Mouse (Mus musculus) heart, postnatal 0 days (tissue): ENCODE data around the gene Immp2l. TPM values are rescaled to one million over a fixed set of nuclear protein-coding genes. Genes with fewer than 3 reads are reported as not detected.

Source experiments
- ATAC-seq: fragments of 200-750 bp; cut with Nextera tagmentation; 2 replicates; pipeline ENCODE4 v1.8.0; 2017; ENCODE audit warnings: low read depth, moderate number of reproducible peaks, moderate library complexity; ENCODE audit not compliant: insufficient read depth
- DNase-seq: peaks from one replicate; pipeline ENCODE4 v3.0.0-alpha.2; 2016; ENCODE audit warnings: low spot score
- H3K27ac ChIP-seq: fragments of 300-500 bp; sonication (generic); 2 replicates; pipeline ENCODE4 v1.5.1; 2014; ENCODE audit warnings: low read depth, mild to moderate bottlenecking
- H3K27me3 ChIP-seq: fragments of 300-500 bp; sonication (generic); 2 replicates; pipeline ENCODE4 v1.6.1; 2014; ENCODE audit warnings: low read length, mixed read lengths; ENCODE audit not compliant: control insufficient read depth, insufficient read depth
- H3K36me3 ChIP-seq: fragments of 300-500 bp; sonication (generic); replicated peaks from 2 replicates; pipeline ENCODE4 v1.6.1; 2014; ENCODE audit warnings: low read length, mixed read lengths; ENCODE audit not compliant: control insufficient read depth, insufficient read depth
- H3K4me1 ChIP-seq: fragments of 300-500 bp; sonication (generic); 2 replicates; pipeline ENCODE4 v1.6.1; 2014; ENCODE audit warnings: antibody characterized with exemption; ENCODE audit not compliant: control insufficient read depth, insufficient read depth
- H3K4me2 ChIP-seq: fragments of 300-500 bp; sonication (generic); 2 replicates; pipeline ENCODE4 v1.6.1; 2014; ENCODE audit warnings: low read depth, mild to moderate bottlenecking, low read length, moderate library complexity
- H3K4me3 ChIP-seq: fragments of 300-500 bp; sonication (generic); 2 replicates; pipeline ENCODE4 v1.5.1; 2014; ENCODE audit warnings: low read depth, low read length
- H3K9ac ChIP-seq: fragments of 300-500 bp; sonication (generic); replicated peaks from 2 replicates; pipeline ENCODE4 v1.6.1; 2014; ENCODE audit warnings: low read depth, low read length, mixed read lengths
- H3K9me3 ChIP-seq: fragments of 300-500 bp; sonication (generic); replicated peaks from 2 replicates; pipeline ENCODE4 v1.6.1; 2016; ENCODE audit warnings: low read length; ENCODE audit not compliant: control insufficient read depth
- CTCF ChIP-seq: IDR thresholded peaks from 2 replicates; pipeline ENCODE4 v1.5.1; 2016; ENCODE audit warnings: antibody characterized with exemption, control low read depth, low read depth
- EP300 ChIP-seq: IDR thresholded peaks from 2 replicates; pipeline ENCODE4 v1.6.1; 2016; ENCODE audit warnings: antibody characterized with exemption, low read depth
- WGBS: fragments of 180-500 bp; shearing (Covaris S2); extraction: QIAGEN DNeasy Blood & Tissue Kit; methylation state at CpG from one replicate; pipeline ENCODE4 v1.1.7; 2014; 5-methylcytosine and 5-hydroxymethylcytosine counted together
- polyA plus RNA-seq: library from polyadenylated mRNA; unstranded; fragments of >200 nt; fragmentation: Nextera tagmentation; extraction: Ambion mirVana; gene quantifications from 2 replicates; pipeline ENCODE4 v1.2.1, GENCODE M21; 2015
- total RNA-seq: library from RNA; depleted of rRNA; stranded (reverse); fragments of >200 nt; gene quantifications from 2 replicates; pipeline ENCODE4 v1.2.3, GENCODE M21; 2014; ENCODE audit warnings: low replicate concordance

Immp2l gene
- total and polyA plus RNA-seq, 2 experiments from 2014 or later, result 3.6 to 10.8 TPM

DNA sequence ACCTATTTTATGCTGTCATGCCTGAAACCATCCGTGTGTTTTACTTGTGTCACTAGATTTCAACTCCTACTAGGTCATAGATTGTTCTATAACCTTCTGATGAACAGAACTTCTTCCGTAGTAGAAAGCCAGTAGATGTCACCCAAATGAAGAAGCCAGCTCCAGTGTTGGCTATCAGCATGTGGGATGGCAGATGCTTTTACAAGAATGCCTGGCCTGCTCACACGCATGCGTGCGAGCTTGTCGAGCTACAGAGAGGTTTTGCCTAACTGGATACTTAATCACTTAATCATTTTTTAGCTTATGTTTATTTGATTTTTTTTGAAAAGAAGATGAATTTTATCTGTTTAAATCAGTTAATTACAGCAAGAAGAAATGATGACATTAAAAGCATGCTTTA is 805.6 kb downstream of the Immp2l start:
- H3K27ac ChIP-seq, result no peak overlapping the region
- TF ChIP-seq CTCF (no peak), EP300 (no peak)
- H3K4me3 ChIP-seq, result no peak overlapping the region
- no peak for ATAC-seq
- no peaks in the 10 kb centered on the region for H3K36me3 ChIP-seq
- no peaks in the 10 kb centered on the region for H3K27me3 ChIP-seq
- no peak for DNase-seq
- no peak overlapping the region for H3K9ac ChIP-seq
- H3K9me3 ChIP-seq, result no peaks in the 10 kb centered on the region
- 85% methylated on average over 6 of the region's 6 CpGs for WGBS
- no peaks in the 10 kb centered on the region for H3K4me1 ChIP-seq
- H3K4me2 ChIP-seq, result no peak overlapping the region

DNA sequence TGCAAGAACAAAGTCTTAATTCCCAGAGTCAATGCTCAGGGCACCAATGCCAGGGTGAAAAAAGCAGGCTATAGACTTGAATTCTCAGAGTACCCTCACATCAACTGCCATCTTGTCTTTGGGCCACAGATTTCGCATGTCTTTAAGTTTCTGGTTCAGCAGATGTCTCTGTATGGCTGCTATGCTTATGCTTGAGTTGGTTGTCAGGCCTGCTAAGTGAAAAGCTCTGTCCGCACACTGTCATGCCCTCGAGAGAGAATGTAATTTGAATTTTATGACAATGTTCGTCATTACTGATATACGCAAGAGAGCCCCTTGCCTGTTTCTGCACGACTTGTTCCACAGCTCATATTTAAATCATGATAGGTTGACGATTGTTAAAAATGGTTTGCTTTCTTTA is 807.8 kb downstream of the Immp2l start:
- H3K9me3 ChIP-seq, result no peaks in the 10 kb centered on the region
- DNase-seq (no peak), ATAC-seq (no peak)
- WGBS, result 84% methylated on average over 7 of the region's 7 CpGs
- no peak overlapping the region for H3K4me3 ChIP-seq
- H3K27me3 ChIP-seq, result no peaks in the 10 kb centered on the region
- no peaks in the 10 kb centered on the region for H3K4me1 ChIP-seq
- no peak overlapping the region for H3K9ac ChIP-seq
- H3K36me3 ChIP-seq, result no peaks in the 10 kb centered on the region
- no peak overlapping the region for H3K27ac ChIP-seq
- no peak overlapping the region for H3K4me2 ChIP-seq
- no peak for TF ChIP-seq EP300
- TF ChIP-seq CTCF, result no peak

DNA sequence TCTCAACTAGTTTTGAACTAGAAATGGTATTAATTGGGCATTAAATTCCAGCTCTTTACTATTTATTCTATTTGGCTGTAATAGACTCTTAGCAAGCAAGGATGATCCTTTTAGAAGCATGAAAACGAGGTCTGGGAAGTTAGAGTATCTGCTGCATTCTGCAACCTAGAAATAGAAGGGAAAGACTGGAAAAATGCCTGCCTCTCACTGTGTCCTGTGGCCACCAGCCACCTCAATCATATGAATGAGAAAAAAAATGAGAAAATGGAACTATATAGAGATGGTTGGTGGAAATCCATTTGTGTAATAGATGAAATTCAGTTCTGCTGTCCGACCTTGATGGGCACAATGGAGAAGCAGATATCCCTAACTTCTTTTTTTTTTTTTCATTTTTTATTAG is 810.8 kb downstream of the Immp2l start:
- DNase-seq (no peak), ATAC-seq (no peak)
- Histone ChIP-seq H3K4me2 (no peak overlapping the region), H3K4me1 (no peaks in the 10 kb centered on the region), H3K36me3 (no peaks in the 10 kb centered on the region), H3K27me3 (no peaks in the 10 kb centered on the region), H3K9me3 (no peaks in the 10 kb centered on the region), H3K27ac (no peak overlapping the region), H3K9ac (no peak overlapping the region), H3K4me3 (no peak overlapping the region)
- TF ChIP-seq CTCF, result no peak
- TF ChIP-seq EP300, result no peak
- 79% methylated on average over 2 of the region's 2 CpGs for WGBS

DNA sequence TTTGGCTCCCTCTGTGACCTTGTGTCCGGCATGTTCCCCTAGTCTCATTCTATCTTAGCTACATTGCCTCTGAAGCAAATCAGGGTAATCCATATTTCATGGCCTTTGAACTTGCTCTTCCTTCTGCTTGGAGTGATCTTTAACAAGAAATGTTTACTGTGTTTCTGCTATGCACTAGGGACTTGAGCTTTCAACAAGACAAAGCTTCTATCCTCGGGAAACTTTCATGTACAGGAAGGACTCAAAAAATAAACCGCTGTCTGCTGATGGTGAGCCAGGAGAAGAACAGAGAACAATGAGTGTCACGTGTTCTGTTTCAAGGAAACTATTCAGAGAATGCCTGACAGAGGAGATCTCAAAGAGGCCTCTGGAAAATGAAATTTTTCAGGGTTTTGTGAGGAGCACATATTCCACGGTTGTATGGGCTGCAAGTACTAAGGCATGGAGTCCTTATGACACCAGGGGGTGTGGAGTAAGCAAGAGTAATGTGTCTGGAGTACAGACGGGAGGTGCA is 814.5 kb downstream of the Immp2l start:
- H3K4me2 ChIP-seq, result no peak overlapping the region
- peak; percentile 39; the same call in 1 of the 2 replicates for ATAC-seq
- H3K9me3 ChIP-seq, result no peaks in the 10 kb centered on the region
- H3K36me3 ChIP-seq, result no peaks in the 10 kb centered on the region
- WGBS, result 32% methylated on average over 6 of the region's 6 CpGs
- no peak overlapping the region for H3K27ac ChIP-seq
- peak; percentile 34 for DNase-seq
- no peak overlapping the region for H3K4me3 ChIP-seq
- TF ChIP-seq CTCF (no peak), EP300 (no peak)
- H3K9ac ChIP-seq, result no peak overlapping the region
- no peaks in the 10 kb centered on the region for H3K27me3 ChIP-seq
- H3K4me1 ChIP-seq, result no peaks in the 10 kb centered on the region

DNA sequence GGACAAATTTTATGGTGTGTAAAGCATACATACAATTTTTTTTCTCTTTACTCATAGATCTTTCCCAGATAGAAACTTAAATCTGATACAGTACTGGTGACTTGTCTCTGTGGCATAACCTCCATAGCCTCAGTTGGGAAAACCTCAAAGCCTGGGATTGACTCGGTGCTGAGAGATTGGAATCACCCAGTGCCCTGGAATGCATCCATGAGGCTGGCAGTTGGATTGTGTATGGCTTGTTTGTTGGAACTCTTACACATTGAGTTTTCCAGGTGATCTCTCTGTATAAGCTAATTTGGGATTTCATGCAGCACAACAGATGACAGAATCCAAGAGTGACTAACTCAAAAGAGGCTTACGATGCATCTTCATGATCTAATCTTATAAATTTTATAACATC is 815.4 kb downstream of the Immp2l start:
- no peaks in the 10 kb centered on the region for H3K9me3 ChIP-seq
- WGBS, result 90% methylated on average over 2 of the region's 2 CpGs
- H3K4me2 ChIP-seq, result no peak overlapping the region
- H3K4me1 ChIP-seq, result no peaks in the 10 kb centered on the region
- H3K27me3 ChIP-seq, result no peaks in the 10 kb centered on the region
- H3K27ac ChIP-seq, result no peak overlapping the region
- H3K9ac ChIP-seq, result no peak overlapping the region
- no peak for ATAC-seq
- H3K4me3 ChIP-seq, result no peak overlapping the region
- no peaks in the 10 kb centered on the region for H3K36me3 ChIP-seq
- DNase-seq, result no peak
- no peak for TF ChIP-seq EP300

DNA sequence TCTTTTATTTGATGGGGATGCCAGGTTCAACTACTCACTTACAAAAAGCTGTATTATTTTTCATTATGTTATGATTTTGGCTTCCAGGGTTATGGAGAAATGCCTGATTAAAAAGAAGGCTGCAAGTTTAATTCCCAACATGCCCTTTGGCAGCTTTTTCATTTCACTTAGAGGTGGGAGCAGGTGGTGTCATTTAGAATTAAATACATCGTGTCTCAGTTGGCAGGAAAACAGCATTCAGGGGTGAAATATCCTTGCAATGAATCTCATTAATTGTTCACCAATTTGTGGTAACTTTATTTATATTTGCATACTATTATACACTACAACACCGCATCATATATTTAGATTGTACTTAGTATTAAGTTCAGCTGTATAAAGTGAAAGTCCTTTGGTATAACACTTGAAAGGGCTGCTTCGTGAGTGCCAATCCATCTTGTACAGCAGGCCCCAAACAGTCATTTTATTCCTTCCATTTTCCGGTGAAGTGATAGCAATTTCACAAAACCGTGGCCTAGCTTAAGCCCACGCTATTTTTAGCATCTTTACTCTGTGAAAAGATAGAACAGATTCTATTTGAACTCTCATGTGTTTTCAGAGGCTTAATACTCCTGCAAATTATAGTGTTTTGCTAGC is 818.9 kb downstream of the Immp2l start:
- no peak for DNase-seq

More for the DNA sequence above, 818.9 kb downstream of the Immp2l start:
- no peaks in the 10 kb centered on the region for H3K9me3 ChIP-seq
- H3K9ac ChIP-seq, result no peak overlapping the region
- 48% methylated on average over 6 of the region's 6 CpGs for WGBS
- no peaks in the 10 kb centered on the region for H3K27me3 ChIP-seq
- H3K4me1 ChIP-seq, result no peaks in the 10 kb centered on the region
- H3K4me2 ChIP-seq, result no peak overlapping the region
- no peak for TF ChIP-seq EP300
- TF ChIP-seq CTCF, result no peak
- H3K27ac ChIP-seq, result no peak overlapping the region
- no peak for ATAC-seq
- no peaks in the 10 kb centered on the region for H3K36me3 ChIP-seq
- no peak overlapping the region for H3K4me3 ChIP-seq
